Mouse (Mus musculus) midbrain, embryonic 14.5 days (tissue): ENCODE results near the gene Fbln1. TPM values are rescaled to one million over a fixed set of nuclear protein-coding genes. Genes with fewer than 3 reads are reported as not detected.

Experiments used
- ATAC-seq: fragments of 200-750 bp; cut with Nextera tagmentation; 2 replicates; pipeline ENCODE4 v1.8.0; 2017; ENCODE audit warnings: moderate number of reproducible peaks, moderate library complexity; ENCODE audit not compliant: low FRiP score, low TSS enrichment
- DNase-seq: peaks from one replicate; pipeline ENCODE4 v3.0.0-alpha.2; 2015
- H3K27ac ChIP-seq: fragments of 300-500 bp; sonication (generic); replicated peaks from 2 replicates; pipeline ENCODE4 v1.5.1; 2014; ENCODE audit warnings: mild to moderate bottlenecking, low read depth, low read length, moderate library complexity
- H3K27me3 ChIP-seq: fragments of 300-500 bp; sonication (generic); 2 replicates; pipeline ENCODE4 v1.6.1; 2014; ENCODE audit warnings: low read length, control low read depth, mixed read lengths; ENCODE audit not compliant: control insufficient read depth, insufficient read depth
- H3K36me3 ChIP-seq: fragments of 300-500 bp; sonication (generic); 2 replicates; pipeline ENCODE4 v1.6.1; 2014; ENCODE audit warnings: low read length, control low read depth; ENCODE audit not compliant: control insufficient read depth, insufficient read depth
- H3K4me1 ChIP-seq: fragments of 300-500 bp; sonication (generic); 2 replicates; pipeline ENCODE4 v1.6.1; 2014; ENCODE audit warnings: mild to moderate bottlenecking, antibody characterized with exemption, low read length, control low read depth; ENCODE audit not compliant: control insufficient read depth, insufficient read depth
- H3K4me2 ChIP-seq: fragments of 300-500 bp; sonication (generic); 2 replicates; pipeline ENCODE4 v1.6.1; 2014; ENCODE audit warnings: mild to moderate bottlenecking, low read length, moderate library complexity
- H3K4me3 ChIP-seq: fragments of 300-500 bp; sonication (generic); replicated peaks from 2 replicates; pipeline ENCODE4 v1.5.1; 2014; ENCODE audit warnings: low read depth, low read length
- H3K9ac ChIP-seq: fragments of 300-500 bp; sonication (generic); replicated peaks from 2 replicates; pipeline ENCODE4 v1.6.1; 2014; ENCODE audit warnings: mild to moderate bottlenecking, low read length, moderate library complexity
- H3K9me3 ChIP-seq: fragments of 300-500 bp; sonication (generic); 2 replicates; pipeline ENCODE4 v1.6.1; 2016; ENCODE audit warnings: low read length, control low read depth, mixed read lengths; ENCODE audit not compliant: control insufficient read depth
- WGBS: fragments of 180-500 bp; shearing (Covaris S2); extraction: QIAGEN DNeasy Blood & Tissue Kit; methylation state at CpG from one replicate; pipeline ENCODE4 v1.1.7; 2014; 5-methylcytosine and 5-hydroxymethylcytosine counted together
- polyA plus RNA-seq: library from polyadenylated mRNA; unstranded; fragments of >200 nt; fragmentation: Nextera tagmentation; extraction: Ambion mirVana; gene quantifications from 2 replicates; pipeline ENCODE4 v1.2.1, GENCODE M21; 2014

Fbln1 gene
- polyA plus RNA-seq, 1 experiment from 2014 or later, result 37.0 TPM

DNA sequence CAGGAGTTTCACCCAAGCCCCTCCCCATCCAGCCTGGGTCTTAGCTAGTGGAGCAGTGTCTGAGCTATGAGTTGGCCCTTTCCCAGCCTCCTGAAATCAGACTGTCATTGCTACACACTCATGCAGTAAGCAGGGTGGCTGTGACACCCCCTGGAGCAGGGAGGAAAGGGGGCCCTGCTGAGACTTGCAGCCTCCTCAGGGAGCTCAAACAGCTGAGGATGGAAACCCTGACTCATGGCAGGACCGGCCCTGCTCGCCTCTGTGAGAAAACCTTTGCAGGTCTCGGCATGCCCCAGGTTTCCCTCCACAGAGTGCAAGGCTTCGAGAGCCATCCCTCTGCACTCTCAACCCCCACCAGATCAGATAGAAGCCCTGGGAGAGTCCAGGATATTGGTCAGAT lies 27.9 kb downstream of the Fbln1 start:
- ATAC-seq, result no peak
- Histone ChIP-seq H3K27ac (no peak overlapping the region), H3K4me3 (no peak overlapping the region), H3K4me2 (no peak overlapping the region), H3K27me3 (no peaks in the 10 kb centered on the region), H3K9me3 (no peaks in the 10 kb centered on the region), H3K4me1 (no peaks in the 10 kb centered on the region), H3K9ac (no peak overlapping the region), H3K36me3 (0 out of 2 replicates have a peak, but pooled peaks cover 7% of the 10 kb centered on the region)
- DNase-seq, result no peak
- WGBS, result 89% methylated on average over 4 of the region's 4 CpGs

DNA sequence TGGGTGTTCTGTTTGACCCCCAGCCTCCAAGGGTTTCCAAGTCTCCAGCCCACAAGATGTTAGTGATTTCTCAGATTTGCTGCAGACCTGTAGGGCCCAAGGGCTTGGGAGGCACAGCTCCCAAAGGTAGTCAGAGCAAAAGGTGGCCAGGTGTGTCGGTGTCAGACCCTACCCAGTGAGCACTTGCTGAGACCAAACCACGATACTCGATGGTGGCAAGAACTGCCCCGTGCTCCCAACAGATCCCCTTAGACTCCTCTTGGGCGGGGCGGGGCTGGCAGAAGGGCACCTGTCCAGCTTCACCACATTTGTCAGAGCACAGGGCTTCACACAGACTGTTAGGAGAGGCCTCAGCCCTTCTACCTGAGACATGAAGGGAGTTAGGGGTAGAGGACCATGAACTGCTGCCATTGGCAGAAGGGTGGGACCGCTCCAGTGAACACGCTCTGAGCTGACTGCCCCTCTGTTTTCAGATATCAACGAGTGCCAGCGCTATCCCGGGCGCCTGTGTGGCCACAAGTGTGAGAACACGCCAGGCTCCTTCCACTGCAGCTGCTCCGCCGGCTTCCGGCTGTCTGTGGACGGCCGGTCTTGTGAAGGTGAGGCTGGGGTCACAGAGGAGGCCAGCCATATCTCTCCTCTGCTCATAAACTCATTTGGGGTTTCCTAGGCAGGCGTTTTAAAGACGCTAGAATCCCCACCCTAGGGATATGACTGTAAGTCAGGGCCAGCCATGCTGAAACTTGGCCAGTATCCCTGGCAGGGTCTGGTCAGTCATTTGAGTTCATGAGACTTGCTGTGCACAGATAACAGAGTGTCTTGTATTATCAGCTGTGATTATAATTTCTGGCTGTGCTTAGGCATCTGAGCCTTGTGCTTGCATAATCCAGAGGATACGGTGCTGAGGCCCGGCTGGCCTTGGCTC lies 33.3 kb downstream of the Fbln1 start:
- H3K27ac ChIP-seq, result no peak overlapping the region
- peaks cover 12% of the 10 kb centered on the region; the same call in 1 of the 2 replicates for H3K36me3 ChIP-seq
- no peaks in the 10 kb centered on the region for H3K9me3 ChIP-seq
- WGBS, result 95% methylated on average over 22 of the region's 22 CpGs
- no peaks in the 10 kb centered on the region for H3K27me3 ChIP-seq
- H3K4me3 ChIP-seq, result no peak overlapping the region
- no peak overlapping the region for H3K4me2 ChIP-seq
- H3K4me1 ChIP-seq, result no peaks in the 10 kb centered on the region
- DNase-seq (no peak), ATAC-seq (no peak)
- no peak overlapping the region for H3K9ac ChIP-seq

DNA sequence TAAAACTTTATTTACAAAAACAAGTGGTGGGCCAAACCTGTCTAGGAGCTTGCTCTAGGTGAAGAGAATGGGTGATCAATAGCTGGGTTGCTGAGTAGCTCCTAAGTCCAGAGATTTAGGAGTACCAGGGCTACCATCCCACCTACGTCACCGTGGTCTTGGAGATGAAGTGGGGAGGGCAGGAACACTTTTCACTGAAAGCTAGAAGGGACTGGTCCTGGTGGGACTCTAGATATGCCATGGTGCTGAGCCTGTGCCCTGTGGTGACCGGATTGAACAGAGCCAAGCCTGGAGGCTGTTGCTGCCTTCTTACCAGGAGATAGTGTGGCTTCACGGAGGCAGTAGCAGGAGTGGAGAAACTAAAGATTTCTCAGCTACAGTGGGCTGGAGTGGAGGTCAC lies 34.3 kb downstream of the Fbln1 start:
- no peak for ATAC-seq
- H3K4me2 ChIP-seq, result no peak overlapping the region
- H3K4me1 ChIP-seq, result no peaks in the 10 kb centered on the region
- no peak overlapping the region for H3K9ac ChIP-seq
- H3K9me3 ChIP-seq, result no peaks in the 10 kb centered on the region
- peaks cover 12% of the 10 kb centered on the region; the same call in 1 of the 2 replicates for H3K36me3 ChIP-seq
- H3K27ac ChIP-seq, result no peak overlapping the region
- 98% methylated on average over 4 of the region's 4 CpGs for WGBS
- no peak for DNase-seq
- H3K4me3 ChIP-seq, result no peak overlapping the region
- H3K27me3 ChIP-seq, result no peaks in the 10 kb centered on the region

DNA sequence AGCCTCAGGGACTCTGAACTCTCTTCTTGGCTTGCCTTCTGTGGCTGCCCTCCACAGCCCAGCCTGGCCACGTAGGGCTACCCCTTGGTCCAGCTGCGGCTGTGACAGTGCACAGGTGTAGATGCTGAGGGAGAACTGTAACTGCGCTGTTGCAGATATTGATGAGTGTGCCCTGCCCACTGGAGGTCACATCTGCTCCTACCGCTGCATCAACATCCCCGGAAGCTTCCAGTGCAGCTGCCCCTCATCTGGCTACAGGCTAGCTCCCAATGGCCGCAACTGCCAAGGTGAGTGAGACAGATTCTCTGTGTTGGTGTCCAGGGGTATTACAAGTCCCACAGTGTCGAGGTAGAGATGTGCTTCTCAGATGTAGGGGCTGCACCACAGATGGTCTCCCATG lies 36.1 kb downstream of the Fbln1 start:
- ATAC-seq (no peak), DNase-seq (no peak)
- Histone ChIP-seq H3K27ac (no peak overlapping the region), H3K9ac (no peak overlapping the region), H3K4me2 (no peak overlapping the region), H3K36me3 (peaks cover 12% of the 10 kb centered on the region; the same call in 1 of the 2 replicates), H3K4me1 (no peaks in the 10 kb centered on the region), H3K4me3 (no peak overlapping the region), H3K9me3 (no peaks in the 10 kb centered on the region), H3K27me3 (no peaks in the 10 kb centered on the region)
- 96% methylated on average over 7 of the region's 7 CpGs for WGBS

DNA sequence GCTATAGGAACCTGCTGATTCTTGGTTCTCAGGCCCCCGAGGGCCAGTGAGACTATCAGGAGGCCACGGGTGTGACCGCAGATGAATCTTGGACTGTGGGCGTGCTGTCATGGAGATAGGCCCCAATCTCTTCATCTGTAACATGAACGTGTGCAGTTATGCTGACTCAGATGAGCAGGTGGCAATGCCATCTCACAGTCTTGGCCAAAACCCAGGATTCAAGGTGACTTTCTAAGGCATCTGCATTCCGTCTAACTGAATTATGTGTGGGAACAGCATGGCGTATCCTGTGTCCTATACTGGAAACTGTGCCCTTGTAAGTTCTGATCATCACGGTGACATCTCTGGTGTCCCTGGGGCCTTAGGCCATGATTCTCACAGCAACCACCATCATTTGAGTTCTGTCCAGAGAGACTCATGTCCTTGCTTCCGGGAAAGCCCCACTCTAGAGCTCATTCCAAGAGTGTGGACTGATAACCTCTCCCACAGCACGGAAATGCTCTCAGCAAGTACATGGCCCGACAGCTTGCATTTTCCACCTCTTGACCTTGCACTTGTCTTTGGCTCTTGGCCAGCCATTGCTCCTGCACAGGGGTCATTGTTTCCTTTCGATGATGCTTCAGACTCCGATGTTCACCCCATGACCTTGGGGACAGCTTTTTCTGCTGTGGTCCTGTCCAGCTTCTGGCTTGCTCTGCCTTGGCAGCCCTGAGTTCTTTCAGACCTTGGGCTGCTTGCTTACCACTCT lies 38.8 kb downstream of the Fbln1 start:
- Histone ChIP-seq H3K27me3 (no peaks in the 10 kb centered on the region), H3K4me2 (no peak overlapping the region), H3K9ac (no peak overlapping the region), H3K27ac (no peak overlapping the region), H3K4me1 (no peaks in the 10 kb centered on the region), H3K36me3 (peaks cover 6% of the 10 kb centered on the region; the same call in 1 of the 2 replicates), H3K9me3 (no peaks in the 10 kb centered on the region), H3K4me3 (no peak overlapping the region)
- 93% methylated on average over 13 of the region's 13 CpGs for WGBS
- DNase-seq, result no peak
- ATAC-seq, result no peak

DNA sequence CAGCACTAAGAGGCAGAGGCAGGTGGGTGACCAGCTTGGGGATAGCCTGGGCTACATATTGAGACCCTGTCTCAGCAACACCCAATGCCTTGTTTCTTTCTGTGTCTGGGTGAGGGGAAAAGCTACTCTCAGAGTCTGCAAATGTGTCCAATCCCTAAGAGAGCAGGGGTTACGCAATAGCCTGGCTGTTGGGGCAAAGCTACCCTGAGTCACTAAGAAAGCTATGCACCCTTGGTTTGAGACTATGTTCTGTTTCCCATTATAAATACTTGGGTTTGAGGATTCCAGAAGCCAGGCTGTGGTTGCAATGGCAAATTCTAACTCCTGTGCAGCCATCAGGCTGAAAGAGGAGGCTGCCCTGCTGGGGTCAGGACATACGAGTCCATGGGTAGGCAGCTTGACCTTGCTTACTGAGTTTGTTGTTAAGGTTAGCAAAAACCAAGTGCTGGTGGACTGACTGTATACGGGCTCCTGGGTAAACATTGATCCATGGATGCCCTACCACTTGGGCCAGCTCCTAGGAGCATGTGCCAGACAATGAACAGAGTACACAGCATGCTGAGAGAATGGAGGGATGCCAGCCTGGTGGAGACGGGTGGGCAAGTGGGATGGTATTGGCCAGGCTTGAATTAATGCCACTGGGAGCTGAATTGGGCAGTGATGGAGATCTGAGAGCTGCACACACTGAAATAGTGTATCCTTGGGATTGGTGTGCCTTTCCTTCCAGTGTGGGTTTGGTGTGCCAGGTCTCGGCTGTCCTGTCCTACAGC lies 39.7 kb downstream of the Fbln1 start:
- ATAC-seq, result no peak
- DNase-seq, result no peak
- Histone ChIP-seq H3K9ac (no peak overlapping the region), H3K9me3 (no peaks in the 10 kb centered on the region), H3K27ac (no peak overlapping the region), H3K4me1 (no peaks in the 10 kb centered on the region), H3K27me3 (no peaks in the 10 kb centered on the region), H3K4me3 (no peak overlapping the region), H3K36me3 (peaks cover 5% of the 10 kb centered on the region; the same call in 1 of the 2 replicates), H3K4me2 (no peak overlapping the region)
- WGBS, result 95% methylated on average over 5 of the region's 5 CpGs

DNA sequence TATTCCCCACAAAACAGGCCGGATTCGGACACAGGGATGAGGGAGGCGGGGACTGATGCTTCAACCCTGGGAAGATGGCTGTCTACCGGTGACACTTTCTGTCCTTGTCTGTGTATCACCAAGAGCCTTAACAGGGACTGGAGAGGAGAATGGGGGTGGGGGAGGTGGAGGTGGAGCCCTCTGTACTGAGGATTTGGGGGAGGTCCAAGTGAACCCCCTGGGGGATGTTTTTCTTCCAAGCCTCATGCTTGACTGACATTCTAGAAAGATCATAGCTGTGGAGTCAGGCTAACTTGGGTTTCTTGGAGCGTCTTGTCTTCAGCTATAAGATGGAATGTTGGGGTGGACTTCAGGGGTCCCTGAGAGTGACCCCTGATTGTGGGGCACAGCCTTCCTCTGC lies 40.3 kb downstream of the Fbln1 start:
- H3K36me3 ChIP-seq, result peaks cover 3% of the 10 kb centered on the region; the same call in 1 of the 2 replicates
- no peak overlapping the region for H3K4me2 ChIP-seq
- WGBS, result 97% methylated on average over 5 of the region's 5 CpGs
- no peak overlapping the region for H3K27ac ChIP-seq
- H3K4me1 ChIP-seq, result no peaks in the 10 kb centered on the region
- ATAC-seq (no peak), DNase-seq (no peak)
- no peak overlapping the region for H3K9ac ChIP-seq
- no peaks in the 10 kb centered on the region for H3K27me3 ChIP-seq
- H3K4me3 ChIP-seq, result no peak overlapping the region
- no peaks in the 10 kb centered on the region for H3K9me3 ChIP-seq

DNA sequence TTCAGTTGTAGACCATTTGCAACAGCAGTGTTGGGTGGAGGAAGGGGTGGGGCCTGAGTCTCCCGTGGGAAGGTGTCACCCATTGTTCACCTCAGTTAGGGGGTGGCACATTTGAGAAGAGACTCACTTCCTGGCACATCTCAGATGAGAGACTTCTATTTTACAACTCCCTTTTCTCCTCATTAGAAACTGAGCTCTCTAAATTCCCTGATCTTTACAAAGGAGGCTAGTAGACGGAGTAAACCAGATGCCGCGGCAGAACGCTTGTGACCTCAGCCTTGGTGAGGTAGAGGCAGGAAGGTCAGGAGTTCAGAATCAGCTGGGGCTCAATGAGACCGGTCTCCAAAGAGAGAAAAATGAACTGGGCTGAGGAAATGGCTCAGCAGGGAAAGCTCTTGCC lies 41.2 kb downstream of the Fbln1 start:
- ATAC-seq (no peak), DNase-seq (no peak)
- H3K4me1 ChIP-seq, result no peaks in the 10 kb centered on the region
- no peak overlapping the region for H3K9ac ChIP-seq
- no peak overlapping the region for H3K27ac ChIP-seq
- no peaks in the 10 kb centered on the region for H3K9me3 ChIP-seq
- H3K4me3 ChIP-seq, result no peak overlapping the region
- peaks cover 3% of the 10 kb centered on the region; the same call in 1 of the 2 replicates for H3K36me3 ChIP-seq
- H3K27me3 ChIP-seq, result no peaks in the 10 kb centered on the region
- no peak overlapping the region for H3K4me2 ChIP-seq
- 88% methylated on average over 6 of the region's 6 CpGs for WGBS
